Mouse (Mus musculus): Measurements from ENCODE around the gene Zfp750. TPM values are rescaled to one million over a fixed set of nuclear protein-coding genes. Genes with fewer than 3 reads are reported as not detected.

The Zfp750 gene
- 0.08 TPM in 1 of 2 replicates, not detected in the other for total RNA-seq (2012; rRNA removed)
- under 1 TPM in 1 of 2 experiments, not detected in 1; 0.06 TPM for polyA plus RNA-seq (2012; ENCODE audit: insufficient read depth in 1 of 2, insufficient read length in 2 of 2, low read depth in 1 of 2, low replicate concordance in 2 of 2, missing spikeins in 1 of 2)

DNA sequence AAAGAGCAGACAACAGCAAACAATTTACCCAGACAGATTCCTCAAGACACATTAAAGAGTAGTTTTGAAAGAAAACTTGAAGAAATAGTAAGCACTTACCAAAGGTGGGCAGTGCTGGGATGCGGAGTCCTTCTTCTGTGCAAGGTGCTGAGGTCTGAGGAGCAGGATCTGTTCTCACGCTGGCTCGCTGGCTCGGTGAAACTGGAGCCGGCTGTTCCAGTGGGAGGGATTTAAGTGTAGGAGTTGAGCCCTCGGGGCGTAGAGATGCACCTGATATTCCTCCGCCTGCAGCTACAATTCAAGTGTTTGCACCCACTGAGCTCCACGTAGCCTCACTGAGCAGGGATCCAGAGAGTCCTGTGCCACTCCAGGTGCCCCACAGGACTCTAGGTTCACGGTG, at the start of gene Zfp750:
Gene Zfp750, minus strand, starts transcription at position 203 of the 400 bp plus-strand sequence.
- Histone ChIP-seq H3K4me1 (ENCODE audit: control insufficient read depth in 1 of 2, insufficient read depth in 2 of 2, low read length in 2 of 2) (peaks cover 4 to 8% of the 10 kb centered on the region in 2 experiments), H3K4me3 (ENCODE audit: control insufficient read depth in 1 of 2, insufficient read depth in 1 of 2, low read depth in 2 of 2, low read length in 2 of 2) (no peak within 1 kb of the TSS), H3K27ac (ENCODE audit: control insufficient read depth, low read depth, low read length) (no peak within 1 kb of the TSS), H3K9ac (ENCODE audit: control insufficient read depth, low read depth, low read length, poor library complexity, severe bottlenecking) (no peak within 1 kb of the TSS), H3K27me3 (ENCODE audit: control insufficient read depth in 1 of 2, insufficient read depth in 2 of 2, low read length in 2 of 2) (no peaks in the 10 kb centered on the region), H3K79me2 (ENCODE audit: control insufficient read depth, insufficient read depth, low read length, poor library complexity) (no peaks in the 10 kb centered on the region), H3K9me3 (replicated peaks; ENCODE audit: insufficient read depth, low read length) (no peaks in the 10 kb centered on the region), H3K36me3 (ENCODE audit: control insufficient read depth in 1 of 2, insufficient read depth in 2 of 2, low read length in 2 of 2) (peaks cover 0 to 2% of the 10 kb centered on the region in 2 experiments; a peak in 3 of 4 replicates)
- TF ChIP-seq ZMIZ1 (IDR thresholded peaks at IDR 0.05; ENCODE audit: low read depth, low read length) (no peak), KAT2A (conservative IDR thresholded peaks at IDR 0.05; ENCODE audit: low read depth, low read length) (no peak), CHD2 (IDR thresholded peaks at IDR 0.05; ENCODE audit: low read length) (no peak), CTCF (IDR thresholded peaks at IDR 0.05 in 2 of 3, conservative IDR thresholded peaks at IDR 0.05 in 1 of 3; ENCODE audit: control insufficient read depth in 1 of 3, insufficient read depth in 1 of 3, low read depth in 2 of 3, low read length in 3 of 3, poor library complexity in 1 of 3, severe bottlenecking in 1 of 3) (no peak), MAZ (IDR thresholded peaks at IDR 0.05; ENCODE audit: low read depth, low read length) (no peak), NELFE (IDR thresholded peaks at IDR 0.05; ENCODE audit: low read depth, low read length) (no peak), TCF12 (IDR thresholded peaks at IDR 0.05; ENCODE audit: low read depth, low read length) (no peak), ELF1 (IDR thresholded peaks at IDR 0.05; ENCODE audit: low read depth, low read length) (no peak), ETS1 (IDR thresholded peaks at IDR 0.05; ENCODE audit: low read depth, low read length) (no peak)
- DNase-seq (ENCODE audit: low read depth, low spot score), result no peak

DNA sequence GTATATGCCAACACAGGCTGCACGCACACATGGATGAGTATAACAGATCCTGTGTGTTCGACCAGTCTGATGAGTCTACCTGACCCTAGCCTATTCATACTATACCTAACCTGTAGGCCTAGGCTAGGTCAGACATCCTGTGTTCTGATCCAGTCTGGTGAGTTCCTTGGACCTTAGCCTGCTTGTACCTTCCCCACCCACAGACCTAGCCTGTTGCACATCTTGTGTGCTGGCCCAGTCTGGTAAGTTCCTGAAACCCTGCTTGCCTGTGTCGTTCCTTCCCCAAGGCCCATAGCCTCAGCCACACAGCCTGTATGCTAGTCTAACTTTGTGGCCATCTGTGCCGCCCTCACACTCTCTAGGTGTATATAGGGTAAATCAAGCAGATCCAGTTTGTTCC, 45.1 kb upstream of the Zfp750 start:
- no peak for DNase-seq (ENCODE audit: low read depth, low spot score)
- TF ChIP-seq TAL1 (IDR thresholded peaks at IDR 0.05; ENCODE audit: low read length) (no peak), POLR2AphosphoS2 (IDR thresholded peaks at IDR 0.05; ENCODE audit: low read length) (no peak)
- H3K27ac ChIP-seq (ENCODE audit: control insufficient read depth, low read depth, low read length), result no peak overlapping the region

GRCm38 (mm10) chr11:121563312-121563711, 44.2 kb upstream of the Zfp750 start:
- Histone ChIP-seq H3K27me3 (ENCODE audit: control insufficient read depth in 1 of 2, insufficient read depth in 2 of 2, low read length in 2 of 2) (no peaks in the 10 kb centered on the region), H3K4me1 (ENCODE audit: control insufficient read depth in 1 of 2, insufficient read depth in 2 of 2, low read length in 2 of 2) (peaks cover 22 to 23% of the 10 kb centered on the region in 2 experiments), H3K79me2 (ENCODE audit: control insufficient read depth, insufficient read depth, low read length, poor library complexity) (no peaks in the 10 kb centered on the region), H3K4me3 (ENCODE audit: control insufficient read depth in 1 of 2, insufficient read depth in 1 of 2, low read depth in 2 of 2, low read length in 2 of 2) (no peak overlapping the region), H3K27ac (ENCODE audit: control insufficient read depth, low read depth, low read length) (no peak overlapping the region), H3K36me3 (ENCODE audit: control insufficient read depth in 1 of 2, insufficient read depth in 2 of 2, low read length in 2 of 2) (peaks cover 11 to 24% of the 10 kb centered on the region in 2 experiments), H3K9ac (ENCODE audit: control insufficient read depth, low read depth, low read length, poor library complexity, severe bottlenecking) (no peak overlapping the region), H3K9me3 (replicated peaks; ENCODE audit: insufficient read depth, low read length) (no peaks in the 10 kb centered on the region)
- no peak for TF ChIP-seq UBTF (IDR thresholded peaks at IDR 0.05; ENCODE audit: borderline replicate concordance, insufficient read depth, low read depth, low read length)
- no peak for TF ChIP-seq MAZ (IDR thresholded peaks at IDR 0.05; ENCODE audit: low read depth, low read length)
- TF ChIP-seq SIN3A (IDR thresholded peaks at IDR 0.05; ENCODE audit: low read length), result no peak
- TF ChIP-seq NRF1 (IDR thresholded peaks at IDR 0.05; ENCODE audit: insufficient read depth, low read depth, low read length, poor library complexity, severe bottlenecking), result no peak
- no peak for TF ChIP-seq MXI1 (IDR thresholded peaks at IDR 0.05; ENCODE audit: low read depth, low read length)
- no peak for TF ChIP-seq MAX (IDR thresholded peaks at IDR 0.05; ENCODE audit: low read length)
- TF ChIP-seq NELFE (IDR thresholded peaks at IDR 0.05; ENCODE audit: low read depth, low read length), result no peak
- no peak for TF ChIP-seq ELF1 (IDR thresholded peaks at IDR 0.05; ENCODE audit: low read depth, low read length)
- no peak for TF ChIP-seq MYC (IDR thresholded peaks at IDR 0.05; ENCODE audit: low read depth, low read length)
- no peak for TF ChIP-seq ZKSCAN1 (IDR thresholded peaks at IDR 0.05; ENCODE audit: low read depth, low read length)
- TF ChIP-seq ZC3H11A (IDR thresholded peaks at IDR 0.05; ENCODE audit: low read depth, low read length), result no peak
- no peak for TF ChIP-seq TBP (IDR thresholded peaks at IDR 0.05; ENCODE audit: low read depth, low read length)
- TF ChIP-seq GATA1 (IDR thresholded peaks at IDR 0.05; ENCODE audit: low read depth, low read length), result no peak
- no peak for TF ChIP-seq HCFC1 (IDR thresholded peaks at IDR 0.05; ENCODE audit: low read depth, low read length)
- no peak for DNase-seq (ENCODE audit: low read depth, low spot score)

More for the DNA sequence above, 45.1 kb upstream of the Zfp750 start:
- Histone ChIP-seq H3K4me1 (ENCODE audit: control insufficient read depth in 1 of 2, insufficient read depth in 2 of 2, low read length in 2 of 2) (peaks cover 14% of the 10 kb centered on the region in 2 experiments), H3K9me3 (replicated peaks; ENCODE audit: insufficient read depth, low read length) (no peaks in the 10 kb centered on the region), H3K9ac (ENCODE audit: control insufficient read depth, low read depth, low read length, poor library complexity, severe bottlenecking) (no peak overlapping the region), H3K79me2 (ENCODE audit: control insufficient read depth, insufficient read depth, low read length, poor library complexity) (no peaks in the 10 kb centered on the region), H3K27me3 (ENCODE audit: control insufficient read depth in 1 of 2, insufficient read depth in 2 of 2, low read length in 2 of 2) (no peaks in the 10 kb centered on the region), H3K36me3 (ENCODE audit: control insufficient read depth in 1 of 2, insufficient read depth in 2 of 2, low read length in 2 of 2) (peaks cover 11 to 15% of the 10 kb centered on the region in 2 experiments), H3K4me3 (ENCODE audit: control insufficient read depth in 1 of 2, insufficient read depth in 1 of 2, low read depth in 2 of 2, low read length in 2 of 2) (no peak overlapping the region)
